Mouse (Mus musculus) heart, postnatal 36 days (tissue): ENCODE results near the gene Igsf3. TPM values are rescaled to one million over a fixed set of nuclear protein-coding genes. Genes with fewer than 3 reads are reported as not detected.

Experiments used
- DNase-seq, 2 experiments: peaks; one replicate each; pipeline ENCODE4 v3.0.0; 2021 to 2022
- intact Hi-C: fragments of 180-260 bp; cut with DNase I; formaldehyde crosslinking; loops from one replicate; pipeline ENCODE4 v1.15.1; 2025
- total RNA-seq, 2 experiments: library from RNA; stranded (reverse); gene quantifications; 2 replicates each; pipeline ENCODE4 v1.2.3; 2021

Igsf3 gene
- total RNA-seq, 2 experiments from 2014 or later: 9.9 to 13.2 TPM

- no peak for DNase-seq
Measured at GRCm38 (mm10) chr3:101437021-101437563, 60.2 kb downstream of the Igsf3 start.

GRCm38 (mm10) chr3:101443265-101443881 lies 66.5 kb downstream of the Igsf3 start:
- intact Hi-C loops: loop anchor here (5.0 kb wide), 1 partner anchor 131 kb away; no protein-coding TSS in a partner anchor
- DNase-seq: no peak

More at GRCm38 (mm10) chr3:101437021-101437563, 60.2 kb downstream of the Igsf3 start:
- intact Hi-C loops: no loop called here

GRCm38 (mm10) chr3:101444437-101444836 lies 67.6 kb downstream of the Igsf3 start:
- intact Hi-C loops: loop anchor here (5.0 kb wide), 1 partner anchor 132 kb away; no protein-coding TSS in a partner anchor
- DNase-seq: no peak

- intact Hi-C loops: no loop called here
- DNase-seq: no peak
Measured at GRCm38 (mm10) chr3:101447239-101447638, 70.4 kb downstream of the Igsf3 start.

- intact Hi-C loops: no loop called here
- no peak for DNase-seq
Measured at GRCm38 (mm10) chr3:101448765-101449164, 71.9 kb downstream of the Igsf3 start.

GRCm38 (mm10) chr3:101450811-101451428 lies 74.0 kb downstream of the Igsf3 start:
- intact Hi-C loops: no loop called here
- no peak for DNase-seq

- intact Hi-C loops: loop anchor here (5.0 kb wide), 2 partner anchors 143 to 488 kb away; no protein-coding TSS in a partner anchor
- DNase-seq: no peak
Measured at GRCm38 (mm10) chr3:101460618-101461017, 83.7 kb downstream of the Igsf3 start.

- no peak for DNase-seq
- intact Hi-C loops: loop anchor here (5.0 kb wide), 2 partner anchors 144 to 489 kb away; no protein-coding TSS in a partner anchor
Measured at GRCm38 (mm10) chr3:101461046-101461445, 84.2 kb downstream of the Igsf3 start.

GRCm38 (mm10) chr3:101461816-101462215 lies 84.9 kb downstream of the Igsf3 start:
- intact Hi-C loops: loop anchor here (1.0 to 5.0 kb wide), 4 partner anchors 90 to 490 kb away; no protein-coding TSS in a partner anchor
- DNase-seq: no peak

- intact Hi-C loops: loop anchor here (1.0 to 5.0 kb wide), 4 partner anchors 90 to 490 kb away; no protein-coding TSS in a partner anchor
- peak; percentile 66 to 79 for DNase-seq
Measured at GRCm38 (mm10) chr3:101462294-101462693, 85.4 kb downstream of the Igsf3 start.

GRCm38 (mm10) chr3:101463491-101463890 lies 86.6 kb downstream of the Igsf3 start:
- no peak for DNase-seq
- intact Hi-C loops: loop anchor here (5.0 kb wide), 2 partner anchors 146 to 491 kb away; no protein-coding TSS in a partner anchor

- intact Hi-C loops: no loop called here
- DNase-seq: no peak
Measured at GRCm38 (mm10) chr3:101469675-101470074, 92.8 kb downstream of the Igsf3 start.

GRCm38 (mm10) chr3:101471881-101472280 lies 95.0 kb downstream of the Igsf3 start:
- no peak for DNase-seq
- intact Hi-C loops: no loop called here

- intact Hi-C loops: no loop called here
- DNase-seq: no peak
Measured at GRCm38 (mm10) chr3:101481951-101482350, 105.1 kb downstream of the Igsf3 start.

- intact Hi-C loops: no loop called here
- no peak for DNase-seq
Measured at GRCm38 (mm10) chr3:101483256-101483983, 106.5 kb downstream of the Igsf3 start.

GRCm38 (mm10) chr3:101486054-101486765 lies 109.3 kb downstream of the Igsf3 start:
- DNase-seq: no peak
- intact Hi-C loops: no loop called here

- no peak for DNase-seq
- intact Hi-C loops: no loop called here
Measured at GRCm38 (mm10) chr3:101487436-101487835, 110.6 kb downstream of the Igsf3 start.

GRCm38 (mm10) chr3:101488204-101488603 lies 111.3 kb downstream of the Igsf3 start:
- no peak for DNase-seq
- intact Hi-C loops: no loop called here

- DNase-seq: no peak
- intact Hi-C loops: loop anchor here (5.0 kb wide), 2 partner anchors 127 to 752 kb away; no protein-coding TSS in a partner anchor
Measured at GRCm38 (mm10) chr3:101490515-101490914, 113.6 kb downstream of the Igsf3 start.

GRCm38 (mm10) chr3:101492908-101493307 lies 116.0 kb downstream of the Igsf3 start:
- intact Hi-C loops: loop anchor here (1.0 to 5.0 kb wide), 3 partner anchors 124 to 749 kb away; no protein-coding TSS in a partner anchor
- DNase-seq: no peak
